Mouse (Mus musculus) liver, adult 2 months (tissue): Measurements from ENCODE around the gene Prr12. TPM values are rescaled to one million over a fixed set of nuclear protein-coding genes. Genes with fewer than 3 reads are reported as not detected.
"Not testable (repeated sequence)": the region's sequence is repeated elsewhere in the genome, so short reads cannot be mapped to it uniquely, and the experiment has no call there.

ENCODE experiments used
- DNase-seq: peaks from one replicate; pipeline ENCODE4 v3.0.0-alpha.2; 2011; ENCODE audit warnings: low read depth, low spot score; ENCODE audit errors: extremely low read depth
- H3K27ac ChIP-seq: fragments of 200-500 bp; replicated peaks from 2 replicates; pipeline ENCODE4 v1.5.1; 2012; ENCODE audit warnings: low read depth, mild to moderate bottlenecking, control low read depth, inconsistent platforms, low read length; ENCODE audit not compliant: insufficient read depth
- H3K27me3 ChIP-seq: fragments of 200-500 bp; 2 replicates; pipeline ENCODE4 v1.6.1; 2012; ENCODE audit warnings: mild to moderate bottlenecking, moderate library complexity, low read length, inconsistent platforms; ENCODE audit not compliant: control insufficient read depth, insufficient read depth
- H3K36me3 ChIP-seq: fragments of 200-500 bp; 2 replicates; pipeline ENCODE4 v1.6.1; 2012; ENCODE audit warnings: low read length, inconsistent platforms; ENCODE audit not compliant: control insufficient read depth, insufficient read depth
- H3K4me1 ChIP-seq: fragments of 200-500 bp; 2 replicates; pipeline ENCODE4 v1.6.1; 2011; ENCODE audit warnings: low read length; ENCODE audit not compliant: control insufficient read depth, insufficient read depth
- H3K4me3 ChIP-seq: fragments of 200-500 bp; 2 replicates; pipeline ENCODE4 v1.5.1; 2011; ENCODE audit warnings: low read depth, mild to moderate bottlenecking, control low read depth, low read length, moderate library complexity; ENCODE audit not compliant: insufficient read depth
- H3K79me2 ChIP-seq: fragments of 200-500 bp; 2 replicates; pipeline ENCODE4 v1.6.1; 2012; ENCODE audit warnings: inconsistent platforms, mild to moderate bottlenecking, low read length, moderate library complexity; ENCODE audit not compliant: control insufficient read depth, insufficient read depth
- H3K9ac ChIP-seq: fragments of 200-500 bp; 2 replicates; pipeline ENCODE4 v1.6.1; 2012; ENCODE audit warnings: low read depth, mild to moderate bottlenecking, control low read depth, inconsistent platforms, low read length
- CTCF ChIP-seq: fragments of 200-500 bp; IDR thresholded peaks from 2 replicates; pipeline ENCODE4 v1.5.1; 2011; ENCODE audit warnings: low read depth, low read length, control low read depth
- POLR2A ChIP-seq: fragments of 200-500 bp; IDR thresholded peaks from 2 replicates; pipeline ENCODE4 v1.6.1; 2011; ENCODE audit warnings: low read length, control low read depth; ENCODE audit not compliant: insufficient read depth; ENCODE audit errors: extremely low read depth
- WGBS: fragments of 180-500 bp; shearing (Covaris S2); methylation state at CpG from one replicate; pipeline ENCODE4 v1.1.7; 2018; 5-methylcytosine and 5-hydroxymethylcytosine counted together
- polyA plus RNA-seq: library from polyadenylated mRNA; depleted of rRNA; stranded (reverse); fragments of >200 nt; gene quantifications from 2 replicates; pipeline ENCODE4 v1.2.3, GENCODE M21; 2012
- total RNA-seq: library from RNA; depleted of rRNA; stranded (reverse); fragments of >200 nt; gene quantifications from 2 replicates; pipeline ENCODE4 v1.2.3, GENCODE M21; 2014

Prr12 gene
- total and polyA plus RNA-seq, 2 experiments: 1.2 to 3.7 TPM

DNA sequence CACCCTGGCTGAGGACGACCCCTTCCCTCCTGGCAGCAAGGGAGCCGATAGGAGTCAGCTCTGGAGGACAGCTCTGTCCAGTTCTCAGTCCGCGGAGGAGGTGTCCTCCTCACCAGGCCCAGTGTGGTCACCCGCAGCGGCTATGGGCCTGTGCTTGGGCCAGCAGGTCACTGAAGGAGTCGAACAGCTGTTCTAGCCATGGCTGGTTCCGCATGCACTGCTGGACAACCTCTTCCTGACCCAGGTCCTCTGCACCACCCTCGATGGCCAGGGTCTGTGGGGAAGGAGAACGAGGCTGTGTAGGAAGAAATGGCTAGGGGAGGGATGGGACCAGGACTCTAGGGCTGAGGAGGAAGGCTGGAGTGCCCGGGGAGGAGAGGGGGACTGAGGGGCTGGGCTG is 24.3 kb downstream of the Prr12 start:
- Histone ChIP-seq H3K4me1 (peaks cover 7% of the 10 kb centered on the region), H3K79me2 (no peaks in the 10 kb centered on the region), H3K36me3 (peaks cover 13% of the 10 kb centered on the region; the same call in 1 of the 2 replicates), H3K27ac (no peak overlapping the region), H3K4me3 (no peak overlapping the region), H3K27me3 (no peaks in the 10 kb centered on the region), H3K9ac (no peak overlapping the region)
- WGBS: 90% methylated on average over 11 of the region's 11 CpGs
- no peak for TF ChIP-seq CTCF
- TF ChIP-seq POLR2A: no peak
- no peak for DNase-seq

- no peak overlapping the region for H3K27ac ChIP-seq
- peaks cover 7% of the 10 kb centered on the region for H3K4me1 ChIP-seq
- WGBS: 88% methylated on average over 9 of the region's 9 CpGs
- DNase-seq: no peak
- no peak overlapping the region for H3K4me3 ChIP-seq
- TF ChIP-seq CTCF: no peak
- TF ChIP-seq POLR2A: no peak
- no peaks in the 10 kb centered on the region for H3K79me2 ChIP-seq
- no peaks in the 10 kb centered on the region for H3K27me3 ChIP-seq
- H3K9ac ChIP-seq: no peak overlapping the region
- H3K36me3 ChIP-seq: peaks cover 10% of the 10 kb centered on the region; the same call in 1 of the 2 replicates
Measured at GRCm38 (mm10) chr7:45027761-45028160, 24.9 kb downstream of the Prr12 start.

DNA sequence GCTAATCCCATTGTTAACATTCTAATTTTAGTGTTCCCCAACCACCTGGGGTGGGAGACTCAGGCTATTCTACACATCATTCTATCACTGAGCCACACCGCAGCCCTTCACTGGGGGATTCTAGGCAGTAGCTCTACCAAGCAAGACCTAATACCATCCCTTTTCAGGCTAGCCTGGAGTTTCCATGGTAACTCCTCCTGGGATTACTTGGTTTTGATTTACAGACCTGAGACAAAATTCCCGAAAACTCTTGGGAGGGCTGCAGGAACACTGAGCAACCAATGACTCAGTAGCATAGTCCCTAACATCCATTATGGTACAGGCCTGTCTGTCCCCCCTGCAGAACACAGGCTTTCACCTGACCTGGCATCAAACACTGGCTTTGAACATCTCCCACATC is 26.4 kb downstream of the Prr12 start:
- Histone ChIP-seq H3K9ac (no peak overlapping the region), H3K36me3 (peaks cover 7% of the 10 kb centered on the region; the same call in 1 of the 2 replicates), H3K27ac (peak overlapping the region; percentile 11; the same call in 1 of the 2 replicates), H3K4me3 (no peak overlapping the region), H3K79me2 (no peaks in the 10 kb centered on the region), H3K27me3 (no peaks in the 10 kb centered on the region), H3K4me1 (peaks cover 7% of the 10 kb centered on the region)
- WGBS: 89% methylated on average over 2 of the region's 2 CpGs
- no peak for TF ChIP-seq POLR2A
- TF ChIP-seq CTCF: no peak
- no peak for DNase-seq

GRCm38 (mm10) chr7:45025601-45026220 is 27.0 kb downstream of the Prr12 start:
- H3K27ac ChIP-seq: peak overlapping the region; percentile 42
- no peak overlapping the region for H3K9ac ChIP-seq
- H3K36me3 ChIP-seq: peaks cover 4% of the 10 kb centered on the region; the same call in 1 of the 2 replicates
- WGBS: 18% methylated on average over 8 of the region's 8 CpGs
- H3K27me3 ChIP-seq: no peaks in the 10 kb centered on the region
- TF ChIP-seq CTCF (no peak), POLR2A (no peak)
- peak; percentile 94 for DNase-seq
- H3K4me3 ChIP-seq: no peak overlapping the region
- H3K4me1 ChIP-seq: peaks cover 7% of the 10 kb centered on the region
- no peaks in the 10 kb centered on the region for H3K79me2 ChIP-seq

DNA sequence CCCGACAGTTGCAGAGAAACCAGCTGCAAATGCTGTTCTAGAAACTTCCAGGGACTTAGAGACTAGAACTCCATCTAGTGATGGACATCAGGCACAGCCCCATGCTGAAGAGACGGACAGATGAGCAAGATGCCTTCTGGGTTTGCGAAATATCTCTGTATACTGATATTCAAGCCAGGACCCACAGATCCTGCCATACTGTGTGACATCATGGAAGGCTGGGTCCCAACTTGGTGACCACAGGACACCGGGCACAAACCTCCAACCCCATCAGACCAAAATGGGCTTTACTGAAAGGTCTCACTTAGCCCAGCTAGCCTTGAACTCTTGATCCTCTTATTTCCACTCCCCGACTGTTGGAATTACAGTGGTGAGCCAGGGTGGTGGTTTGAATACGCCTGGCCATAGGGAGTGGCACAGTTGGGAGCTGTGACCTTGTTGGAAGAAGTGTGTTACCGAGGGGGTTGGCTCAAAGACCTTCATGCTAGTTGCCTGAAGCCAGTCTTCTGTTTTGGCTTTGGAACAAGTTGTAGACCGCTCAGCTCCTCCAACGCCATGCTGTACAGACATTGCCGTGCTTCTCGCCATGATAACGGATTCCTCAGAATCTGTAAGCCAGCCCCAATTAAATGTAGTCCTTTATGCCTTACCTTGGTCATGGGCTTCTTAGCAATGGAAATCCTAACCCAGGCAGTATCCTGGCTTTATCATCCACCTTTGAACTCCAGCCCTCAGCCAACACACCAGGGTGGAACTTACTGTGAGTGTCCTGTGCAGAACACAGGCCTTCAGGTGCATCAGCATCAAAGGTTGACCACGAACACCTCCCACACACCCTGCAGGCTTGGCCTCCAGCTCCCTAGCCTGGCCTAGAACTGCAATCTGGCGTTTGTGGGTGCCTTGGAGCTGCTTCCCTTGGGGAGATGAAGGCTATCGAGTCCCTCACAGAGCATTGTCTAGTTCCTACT is 28.1 kb downstream of the Prr12 start:
- 73% methylated on average over 15 of the region's 15 CpGs for WGBS
- TF ChIP-seq POLR2A (no peak), CTCF (no peak)
- Histone ChIP-seq H3K36me3 (peaks cover 2% of the 10 kb centered on the region; the same call in 1 of the 2 replicates), H3K4me3 (no peak overlapping the region), H3K4me1 (peaks cover 7% of the 10 kb centered on the region), H3K79me2 (no peaks in the 10 kb centered on the region), H3K27me3 (no peaks in the 10 kb centered on the region), H3K9ac (no peak overlapping the region), H3K27ac (no peak overlapping the region)
- peak; percentile 66 for DNase-seq

DNA sequence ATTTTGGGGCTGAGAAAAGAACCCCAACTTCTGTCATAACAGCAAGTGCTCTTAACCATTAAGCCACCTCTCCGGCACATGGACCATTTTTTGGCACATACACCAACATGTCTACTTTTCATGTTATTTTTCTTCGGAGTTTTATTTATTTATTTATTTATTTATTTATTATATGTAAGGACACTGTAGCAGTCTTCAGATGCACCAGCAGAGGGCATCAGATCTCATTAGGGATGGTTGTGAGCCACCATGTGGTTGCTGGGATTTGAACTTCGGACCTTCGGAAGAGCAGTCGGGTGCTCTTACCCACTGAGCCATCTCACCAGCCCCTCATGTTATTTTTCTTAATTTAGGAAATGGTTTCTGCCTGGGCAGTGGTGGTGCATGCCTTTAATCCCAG is 29.0 kb downstream of the Prr12 start:
- H3K27ac ChIP-seq, H3K4me3 ChIP-seq, H3K27me3 ChIP-seq, H3K79me2 ChIP-seq, DNase-seq, H3K9ac ChIP-seq, H3K4me1 ChIP-seq, H3K36me3 ChIP-seq: not testable (repeated sequence)
- 58% methylated on average over 5 of the region's 5 CpGs for WGBS
- TF ChIP-seq CTCF: 0 out of 2 replicates have a peak, but pooled peaks have one; percentile 22
